Mouse (Mus musculus) limb, embryonic 11.5 days (tissue): Measurements from ENCODE around the gene Hist1h4j. TPM values are rescaled to one million over a fixed set of nuclear protein-coding genes. Genes with fewer than 3 reads are reported as not detected.

ENCODE experiments used
- ATAC-seq: fragments of 200-750 bp; cut with Nextera tagmentation; 2 replicates; pipeline ENCODE4 v1.8.0; 2017; ENCODE audit warnings: low read depth; ENCODE audit not compliant: insufficient number of reproducible peaks, low FRiP score, low TSS enrichment
- DNase-seq: peaks from one replicate; pipeline ENCODE4 v3.0.0-alpha.2; 2015; ENCODE audit warnings: low spot score
- H3K27ac ChIP-seq: fragments of 300-500 bp; sonication (generic); replicated peaks from 2 replicates; pipeline ENCODE4 v1.5.1; 2014; ENCODE audit warnings: low read depth, mild to moderate bottlenecking, low read length
- H3K27me3 ChIP-seq: fragments of 300-500 bp; sonication (generic); 2 replicates; pipeline ENCODE4 v1.6.1; 2014; ENCODE audit warnings: mild to moderate bottlenecking, low read length, mixed read lengths; ENCODE audit not compliant: control insufficient read depth, insufficient read depth
- H3K36me3 ChIP-seq: fragments of 300-500 bp; sonication (generic); 2 replicates; pipeline ENCODE4 v1.6.1; 2014; ENCODE audit warnings: mild to moderate bottlenecking, low read length, moderate library complexity, mixed read lengths; ENCODE audit not compliant: control insufficient read depth, insufficient read depth
- H3K4me1 ChIP-seq: fragments of 300-500 bp; sonication (generic); 2 replicates; pipeline ENCODE4 v1.6.1; 2014; ENCODE audit warnings: low read length, mixed read lengths; ENCODE audit not compliant: control insufficient read depth, insufficient read depth
- H3K4me2 ChIP-seq: fragments of 300-500 bp; sonication (generic); 2 replicates; pipeline ENCODE4 v1.6.1; 2014; ENCODE audit warnings: low read depth, mild to moderate bottlenecking, moderate library complexity; ENCODE audit not compliant: severe bottlenecking
- H3K4me3 ChIP-seq: fragments of 300-500 bp; sonication (generic); 2 replicates; pipeline ENCODE4 v1.5.1; 2014; ENCODE audit warnings: low read depth, low read length
- H3K9ac ChIP-seq: fragments of 300-500 bp; sonication (generic); 2 replicates; pipeline ENCODE4 v1.6.1; 2014; ENCODE audit warnings: mild to moderate bottlenecking, low read length
- H3K9me3 ChIP-seq: fragments of 300-500 bp; sonication (generic); 2 replicates; pipeline ENCODE4 v1.6.1; 2016; ENCODE audit warnings: low read length; ENCODE audit not compliant: control insufficient read depth
- WGBS: fragments of 180-500 bp; shearing (Covaris S2); extraction: QIAGEN DNeasy Blood & Tissue Kit; methylation state at CpG from one replicate; pipeline ENCODE4 v1.1.7; 2014; 5-methylcytosine and 5-hydroxymethylcytosine counted together
- microRNA-seq: library from miRNA; unstranded; fragments of <30 nt; microRNA quantifications from one replicate; pipeline ENCODE4, GENCODE M21; 2016
- polyA plus RNA-seq: library from polyadenylated mRNA; unstranded; fragments of >200 nt; fragmentation: Nextera tagmentation; extraction: Ambion mirVana; gene quantifications from 2 replicates; pipeline ENCODE4 v1.2.1, GENCODE M21; 2014

The Hist1h4j gene
- polyA plus RNA-seq, 1 experiment from 2014 or later: 1.7 TPM

GRCm38 (mm10) chr13:21783255-21783617, 48.4 kb downstream of the Hist1h4j start, which contains the start of gene Hist1h3i:
Gene Hist1h3i (minus strand): TSS chr13:21783370.
- Histone ChIP-seq H3K9ac (peak within 1 kb of the TSS; percentile 61), H3K4me1 (peaks cover 8% of the 10 kb centered on the region; the same call in 1 of the 2 replicates), H3K4me2 (peak within 1 kb of the TSS; percentile 56), H3K36me3 (no peaks in the 10 kb centered on the region), H3K9me3 (no peaks in the 10 kb centered on the region), H3K27ac (peak within 1 kb of the TSS; percentile 89), H3K4me3 (peak within 1 kb of the TSS; percentile 36), H3K27me3 (no peaks in the 10 kb centered on the region)
- ATAC-seq (peak; percentile 69; the same call in 1 of the 2 replicates), DNase-seq (peak; percentile 50)
- WGBS: under 1% methylated on average over 13 of the region's 20 CpGs

DNA sequence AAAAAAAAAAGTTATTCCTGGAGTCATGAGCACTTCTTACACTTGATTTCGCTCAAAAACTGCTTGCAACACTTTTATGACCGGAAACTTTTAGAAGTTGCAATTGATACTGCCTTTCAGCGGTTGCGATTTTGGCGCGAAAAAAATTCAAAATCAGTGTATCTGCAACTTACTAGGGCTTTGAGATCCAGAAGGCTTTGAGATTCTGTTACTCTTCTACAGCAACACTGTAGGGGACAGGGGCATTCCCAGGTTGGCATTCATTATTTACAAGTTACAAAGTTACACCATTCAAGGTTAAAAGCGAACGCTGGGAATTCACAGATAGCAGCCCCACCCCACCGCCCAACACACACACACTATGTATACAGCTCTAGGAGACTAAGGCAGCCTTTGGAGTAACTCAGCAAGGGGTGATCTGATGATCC, 48.9 kb downstream of the Hist1h4j start:
- Histone ChIP-seq H3K4me2 (peak overlapping the region; percentile 50), H3K27ac (peak overlapping the region; percentile 89), H3K36me3 (no peaks in the 10 kb centered on the region), H3K4me3 (peak overlapping the region; percentile 36), H3K4me1 (peaks cover 8% of the 10 kb centered on the region; the same call in 1 of the 2 replicates), H3K9ac (peak overlapping the region; percentile 35), H3K27me3 (no peaks in the 10 kb centered on the region), H3K9me3 (no peaks in the 10 kb centered on the region)
- peak; percentile 65 for DNase-seq
- no peak for ATAC-seq
- WGBS: 3% methylated on average over 9 of the region's 9 CpGs

DNA sequence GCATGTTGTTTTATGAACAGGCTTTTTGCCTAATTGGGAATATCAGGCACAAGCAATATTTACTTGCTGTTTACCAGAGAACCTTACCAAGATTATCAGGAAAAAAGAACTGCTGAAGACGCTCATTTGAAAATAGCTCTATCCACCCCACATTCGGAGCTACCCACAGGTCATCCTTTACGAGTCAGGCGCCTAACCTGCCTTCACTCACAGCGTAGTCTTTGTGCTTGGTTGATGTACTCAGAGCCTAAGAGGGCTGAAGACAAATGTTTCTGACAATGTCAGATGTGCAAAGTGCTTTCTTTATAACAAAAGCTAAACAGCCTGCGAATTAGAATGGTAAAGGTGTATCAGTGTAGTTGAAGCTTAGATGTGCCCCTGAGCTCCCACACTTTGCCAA, 49.4 kb downstream of the Hist1h4j start:
- Histone ChIP-seq H3K4me2 (peak overlapping the region; percentile 50), H3K27me3 (no peaks in the 10 kb centered on the region), H3K9me3 (no peaks in the 10 kb centered on the region), H3K4me3 (no peak overlapping the region), H3K36me3 (no peaks in the 10 kb centered on the region), H3K4me1 (peaks cover 8% of the 10 kb centered on the region; the same call in 1 of the 2 replicates), H3K9ac (peak overlapping the region; percentile 35), H3K27ac (peak overlapping the region; percentile 89)
- 27% methylated on average over 6 of the region's 6 CpGs for WGBS
- ATAC-seq (no peak), DNase-seq (peak; percentile 27)

Small RNA genes lying within 50 kb of the gene (microRNA-seq; reads per million reads assigned to microRNA genes)
- gene Gm44357 (not detected), gene Gm44367 (not detected), gene Gm44454 (not detected)

Other genes with a start within 250 kb of the Hist1h4j start
- 0.24 and 0.35 TPM in 2 replicates for gene AK157302, start 239.8 kb upstream of the Hist1h4j start, polyA plus RNA-seq
- 2.5 and 4.0 TPM in 2 replicates for gene Gm11273, start 233.6 kb upstream of the Hist1h4j start, polyA plus RNA-seq
- 9.6 and 13.1 TPM in 2 replicates for gene Zkscan8, start 203.9 kb upstream of the Hist1h4j start, polyA plus RNA-seq
- 0.09 and 0.21 TPM in 2 replicates for gene Olfr1366, start 192.3 kb upstream of the Hist1h4j start, polyA plus RNA-seq
- 0.05 TPM in 1 of 2 replicates, not detected in the other for gene Olfr1535, start 175.2 kb upstream of the Hist1h4j start, polyA plus RNA-seq
- gene Olfr1364, start 153.3 kb upstream of the Hist1h4j start, polyA plus RNA-seq: not detected in 2 replicates
- gene Olfr1362, start 121.0 kb upstream of the Hist1h4j start, polyA plus RNA-seq: not detected in 2 replicates
- gene Olfr11, start 92.5 kb upstream of the Hist1h4j start, polyA plus RNA-seq: not detected in 2 replicates
- gene Olfr1361, start 71.7 kb upstream of the Hist1h4j start, polyA plus RNA-seq: not detected in 2 replicates
- not detected in 2 replicates for gene Olfr1360, start 57.7 kb upstream of the Hist1h4j start, polyA plus RNA-seq
- gene Olfr1359, start 37.0 kb upstream of the Hist1h4j start, polyA plus RNA-seq: not detected in 2 replicates
- gene Hist1h2bl, start 18.9 kb upstream of the Hist1h4j start, polyA plus RNA-seq: 2.2 and 2.9 TPM in 2 replicates
- gene Hist1h2ai, start 18.6 kb upstream of the Hist1h4j start, polyA plus RNA-seq: 16.9 and 20.4 TPM in 2 replicates
- 13.2 and 15.5 TPM in 2 replicates for gene Hist1h3h, start 17.4 kb upstream of the Hist1h4j start, polyA plus RNA-seq
- 7.6 and 9.2 TPM in 2 replicates for gene Hist1h2bm, start 13.0 kb upstream of the Hist1h4j start, polyA plus RNA-seq
- 3.4 and 7.1 TPM in 2 replicates for gene Hist1h4k, start 15.4 kb downstream of the Hist1h4j start, polyA plus RNA-seq
- gene Hist1h2ak, start 18.8 kb downstream of the Hist1h4j start, polyA plus RNA-seq: 6.1 and 9.4 TPM in 2 replicates
- gene Hist1h2bn, start 19.1 kb downstream of the Hist1h4j start, polyA plus RNA-seq: 1.8 and 2.6 TPM in 2 replicates
- 20.0 and 21.2 TPM in 2 replicates for gene Hist1h1b, start 45.6 kb downstream of the Hist1h4j start, polyA plus RNA-seq
- gene Hist1h3i, start 48.3 kb downstream of the Hist1h4j start, polyA plus RNA-seq: 294 and 298 TPM in 2 replicates
- gene Hist1h2an, start 52.2 kb downstream of the Hist1h4j start, polyA plus RNA-seq: 7.5 and 10.7 TPM in 2 replicates
- gene Hist1h2bp, start 52.4 kb downstream of the Hist1h4j start, polyA plus RNA-seq: 1.7 and 4.9 TPM in 2 replicates
- gene Hist1h2bq, start 75.1 kb downstream of the Hist1h4j start, polyA plus RNA-seq: 21.3 and 25.2 TPM in 2 replicates
- gene Hist1h2ao, start 75.4 kb downstream of the Hist1h4j start, polyA plus RNA-seq: 2.5 and 3.6 TPM in 2 replicates
- gene Hist1h4m, start 76.7 kb downstream of the Hist1h4j start, polyA plus RNA-seq: not detected in 2 replicates
- gene Hist1h4n, start 97.1 kb downstream of the Hist1h4j start, polyA plus RNA-seq: 11.8 and 15.0 TPM in 2 replicates
- 6,460 and 6,662 TPM in 2 replicates for gene Hist1h2ap, start 98.4 kb downstream of the Hist1h4j start, polyA plus RNA-seq
- gene Hist1h2br, start 98.7 kb downstream of the Hist1h4j start, polyA plus RNA-seq: 21.5 and 24.2 TPM in 2 replicates
- gene Zfp184, start 210.0 kb downstream of the Hist1h4j start, polyA plus RNA-seq: 26.9 and 28.8 TPM in 2 replicates
- gene Pom121l2, start 246.1 kb downstream of the Hist1h4j start, polyA plus RNA-seq: 0.31 and 0.38 TPM in 2 replicates